Mouse (Mus musculus) kidney, postnatal 0 days (tissue): ENCODE measurements around the gene Zcwpw1. TPM values are rescaled to one million over a fixed set of nuclear protein-coding genes. Genes with fewer than 3 reads are reported as not detected.
A peak's percentile ranks its signal among the peaks of the same experiment; 100 is the strongest.
"Not testable (repeated sequence)": the region's sequence is repeated elsewhere in the genome, so short reads cannot be mapped to it uniquely, and the experiment has no call there.

Experiments
- ATAC-seq: fragments of 200-750 bp; cut with Nextera tagmentation; replicated peaks from 2 replicates; pipeline ENCODE4 v1.8.0; 2017; ENCODE audit warnings: low read depth, moderate number of reproducible peaks, moderate TSS enrichment, moderate library complexity; ENCODE audit not compliant: low FRiP score
- DNase-seq: peaks from one replicate; pipeline ENCODE4 v3.0.0-alpha.2; 2016; ENCODE audit warnings: low spot score
- H3K27ac ChIP-seq: fragments of 300-500 bp; sonication (generic); 2 replicates; pipeline ENCODE4 v1.5.1; 2014; ENCODE audit warnings: mild to moderate bottlenecking
- H3K27me3 ChIP-seq: fragments of 300-500 bp; sonication (generic); 2 replicates; pipeline ENCODE4 v1.6.1; 2014; ENCODE audit warnings: low read length, mixed read lengths; ENCODE audit not compliant: insufficient read depth
- H3K36me3 ChIP-seq: fragments of 300-500 bp; sonication (generic); 2 replicates; pipeline ENCODE4 v1.6.1; 2014; ENCODE audit warnings: low read length, mixed read lengths; ENCODE audit not compliant: insufficient read depth
- H3K4me1 ChIP-seq: fragments of 300-500 bp; sonication (generic); replicated peaks from 2 replicates; pipeline ENCODE4 v1.6.1; 2014; ENCODE audit warnings: antibody characterized with exemption, low read length, mixed read lengths; ENCODE audit not compliant: insufficient read depth
- H3K4me2 ChIP-seq: fragments of 300-500 bp; sonication (generic); 2 replicates; pipeline ENCODE4 v1.6.1; 2014; ENCODE audit warnings: mild to moderate bottlenecking, low read length, moderate library complexity, mixed read lengths
- H3K4me3 ChIP-seq: fragments of 300-500 bp; sonication (generic); replicated peaks from 2 replicates; pipeline ENCODE4 v1.5.1; 2014; ENCODE audit warnings: low read depth, low read length
- H3K9ac ChIP-seq: fragments of 300-500 bp; sonication (generic); 2 replicates; pipeline ENCODE4 v1.6.1; 2014; ENCODE audit warnings: low read depth, low read length
- H3K9me3 ChIP-seq: fragments of 300-500 bp; sonication (generic); replicated peaks from 2 replicates; pipeline ENCODE4 v1.6.1; 2016; ENCODE audit warnings: low read length, inconsistent platforms, mixed read lengths
- CTCF ChIP-seq: IDR thresholded peaks from 2 replicates; pipeline ENCODE4 v1.5.1; 2016; ENCODE audit warnings: antibody characterized with exemption, low read depth, mild to moderate bottlenecking, moderate library complexity
- WGBS: fragments of 180-500 bp; shearing (Covaris S2); extraction: QIAGEN DNeasy Blood & Tissue Kit; methylation state at CpG from one replicate; pipeline ENCODE4 v1.1.7; 2014; 5-methylcytosine and 5-hydroxymethylcytosine counted together
- polyA plus RNA-seq: library from polyadenylated mRNA; unstranded; fragments of >200 nt; fragmentation: Nextera tagmentation; extraction: Ambion mirVana; gene quantifications from 2 replicates; pipeline ENCODE4 v1.2.1, GENCODE M21; 2015

Zcwpw1 gene
- polyA plus RNA-seq, 1 experiment from 2014 or later = 14.5 TPM

DNA sequence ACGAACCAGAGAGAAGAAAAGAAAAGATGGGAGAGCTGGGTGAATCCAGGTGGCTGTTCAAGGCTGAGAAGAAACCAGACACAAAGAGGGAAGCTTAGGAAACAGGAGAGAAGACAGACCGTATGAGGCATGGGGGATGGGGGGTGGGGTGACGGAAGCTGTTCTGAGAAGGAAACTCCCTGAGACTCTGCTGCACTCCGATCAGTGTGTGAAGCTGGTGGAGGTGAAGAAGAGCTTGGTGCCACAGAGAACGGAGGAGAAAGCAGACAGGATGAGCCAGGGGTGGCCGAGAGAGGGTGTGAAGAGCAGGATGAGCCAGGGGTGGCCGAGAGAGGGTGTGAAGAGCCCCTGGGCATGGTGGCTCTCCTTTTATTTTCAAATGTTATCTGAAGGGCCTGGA is 38.8 kb downstream of the Zcwpw1 start:
- ATAC-seq = no peak
- Histone ChIP-seq H3K9ac (no peak overlapping the region), H3K4me3 (no peak overlapping the region), H3K4me1 (no peaks in the 10 kb centered on the region), H3K4me2 (no peak overlapping the region), H3K27me3 (no peaks in the 10 kb centered on the region), H3K36me3 (no peaks in the 10 kb centered on the region), H3K9me3 (no peaks in the 10 kb centered on the region), H3K27ac (no peak overlapping the region)
- DNase-seq = no peak
- TF ChIP-seq CTCF = no peak
- 63% methylated on average over 7 of the region's 7 CpGs for WGBS

DNA sequence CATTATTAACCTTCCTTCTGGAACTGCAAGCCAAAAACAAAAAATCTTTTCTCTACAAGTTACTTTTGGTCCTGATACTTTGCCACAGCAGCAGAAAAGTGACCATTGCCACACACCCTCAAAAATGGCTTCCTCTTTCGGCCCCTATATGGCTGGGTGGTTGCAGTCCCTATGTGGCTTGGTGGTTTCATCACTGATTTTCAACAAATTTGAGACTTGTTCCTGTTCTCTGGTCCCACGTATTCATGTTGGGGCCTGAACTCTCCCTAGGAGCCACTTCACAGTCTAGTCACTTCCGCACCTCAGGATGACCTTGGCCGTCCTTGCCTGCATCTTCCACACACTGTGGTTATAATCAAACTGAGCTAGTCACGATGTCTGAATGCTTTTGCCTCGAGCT is 41.1 kb downstream of the Zcwpw1 start:
- Histone ChIP-seq H3K36me3 (no peaks in the 10 kb centered on the region), H3K4me3 (no peak overlapping the region), H3K9ac (no peak overlapping the region), H3K4me1 (no peaks in the 10 kb centered on the region), H3K27ac (no peak overlapping the region), H3K27me3 (no peaks in the 10 kb centered on the region), H3K4me2 (no peak overlapping the region), H3K9me3 (no peaks in the 10 kb centered on the region)
- TF ChIP-seq CTCF = no peak
- no peak for DNase-seq
- 87% methylated on average over 6 of the region's 6 CpGs for WGBS
- no peak for ATAC-seq

DNA sequence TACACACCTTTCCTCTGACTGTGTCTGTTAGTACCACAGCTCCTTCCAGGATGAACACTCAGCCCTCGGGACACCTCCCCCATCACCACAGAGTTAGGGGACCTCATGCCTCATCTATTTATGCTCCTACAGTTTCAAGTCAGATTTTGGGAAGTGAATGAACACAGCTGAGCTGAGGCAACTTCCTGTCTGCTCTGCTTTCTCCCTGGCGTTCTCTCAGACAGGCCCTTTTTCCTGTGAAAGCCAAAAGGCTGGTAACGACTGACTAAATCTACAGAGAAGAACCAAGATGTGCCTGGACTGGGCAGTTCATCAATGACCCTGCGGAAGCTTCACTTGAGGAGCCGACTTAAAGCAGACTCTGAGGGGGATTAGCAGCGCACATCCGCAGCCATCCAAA is 42.6 kb downstream of the Zcwpw1 start:
- no peak for ATAC-seq
- no peak for TF ChIP-seq CTCF
- Histone ChIP-seq H3K36me3 (no peaks in the 10 kb centered on the region), H3K9me3 (no peaks in the 10 kb centered on the region), H3K9ac (no peak overlapping the region), H3K4me3 (no peak overlapping the region), H3K4me1 (no peaks in the 10 kb centered on the region), H3K27me3 (no peaks in the 10 kb centered on the region), H3K4me2 (no peak overlapping the region), H3K27ac (no peak overlapping the region)
- 69% methylated on average over 7 of the region's 7 CpGs for WGBS
- DNase-seq = peak; percentile 1

DNA sequence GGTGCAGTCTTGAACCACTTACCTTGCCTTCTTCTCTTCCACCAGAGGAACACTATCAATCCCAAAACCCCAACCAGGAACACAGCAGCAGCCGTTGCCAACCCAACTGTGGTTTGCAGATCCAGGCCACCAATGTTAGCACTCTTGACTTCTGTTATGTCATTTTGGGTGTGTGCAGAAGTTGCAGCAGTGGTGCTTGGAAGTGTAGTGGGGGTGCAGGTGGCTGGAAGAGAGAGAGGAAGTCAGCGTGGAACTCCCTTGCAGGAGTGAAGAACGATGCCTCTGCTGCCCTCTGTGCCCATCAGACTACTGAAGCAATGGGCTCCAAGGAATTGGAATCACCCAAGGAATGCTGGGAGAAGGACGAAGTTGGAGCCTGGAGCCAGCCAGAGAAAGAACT is 43.5 kb downstream of the Zcwpw1 start:
- Histone ChIP-seq H3K4me1 (no peaks in the 10 kb centered on the region), H3K9ac (no peak overlapping the region), H3K27ac (no peak overlapping the region), H3K4me3 (no peak overlapping the region), H3K9me3 (no peaks in the 10 kb centered on the region), H3K27me3 (no peaks in the 10 kb centered on the region), H3K4me2 (no peak overlapping the region), H3K36me3 (no peaks in the 10 kb centered on the region)
- WGBS = 80% methylated on average over 4 of the region's 4 CpGs
- TF ChIP-seq CTCF = no peak
- ATAC-seq (no peak), DNase-seq (no peak)

DNA sequence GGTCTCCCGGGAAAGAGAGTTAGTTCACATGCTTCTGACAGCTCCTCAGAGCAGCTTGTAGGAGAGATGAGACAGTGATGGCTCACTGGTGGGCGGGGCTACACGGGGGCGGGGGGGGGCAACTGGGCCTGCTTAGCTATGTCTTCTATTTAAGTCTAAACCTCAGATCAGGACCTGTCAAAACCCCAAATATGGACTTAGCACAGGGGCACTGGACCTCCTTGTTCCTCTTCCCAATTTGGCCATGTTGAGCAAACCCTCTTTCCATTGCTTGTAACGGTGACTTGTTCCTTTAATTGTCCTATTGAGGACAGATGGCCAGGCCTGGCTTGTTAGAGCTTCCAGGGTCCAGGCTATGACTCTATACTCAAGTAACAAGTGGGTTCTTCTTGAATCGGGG is 43.9 kb downstream of the Zcwpw1 start:
- Histone ChIP-seq H3K9ac (no peak overlapping the region), H3K36me3 (no peaks in the 10 kb centered on the region), H3K4me3 (no peak overlapping the region), H3K27ac (no peak overlapping the region), H3K9me3 (no peaks in the 10 kb centered on the region), H3K4me1 (no peaks in the 10 kb centered on the region), H3K4me2 (no peak overlapping the region), H3K27me3 (no peaks in the 10 kb centered on the region)
- ATAC-seq (no peak), DNase-seq (no peak)
- 74% methylated on average over 6 of the region's 6 CpGs for WGBS
- no peak for TF ChIP-seq CTCF

DNA sequence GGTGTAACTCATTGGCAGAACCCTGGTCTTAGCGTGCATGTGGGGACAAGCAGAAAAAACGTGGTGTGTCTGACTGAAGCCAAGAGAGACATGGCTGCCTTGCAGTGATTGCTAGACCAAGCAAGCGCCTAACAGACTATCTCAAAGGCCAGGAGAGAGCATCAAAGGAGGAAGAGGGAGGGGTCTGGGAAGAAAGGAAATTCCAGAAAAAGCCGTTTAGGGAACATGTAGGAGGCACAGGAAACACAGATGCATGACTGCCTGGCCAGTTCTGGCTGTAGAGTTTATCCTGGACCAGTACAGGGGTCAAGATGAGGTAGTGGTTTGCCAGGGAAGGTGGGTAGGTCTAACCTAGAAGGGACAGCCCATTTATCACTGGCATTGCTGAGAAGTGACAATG is 45.9 kb downstream of the Zcwpw1 start:
- H3K9me3 ChIP-seq = no peaks in the 10 kb centered on the region
- DNase-seq = peak; percentile 52
- no peak overlapping the region for H3K4me2 ChIP-seq
- no peak for ATAC-seq
- TF ChIP-seq CTCF = no peak
- H3K27ac ChIP-seq = no peak overlapping the region
- WGBS = 29% methylated on average over 4 of the region's 4 CpGs
- H3K9ac ChIP-seq = no peak overlapping the region
- no peaks in the 10 kb centered on the region for H3K27me3 ChIP-seq
- no peak overlapping the region for H3K4me3 ChIP-seq
- no peaks in the 10 kb centered on the region for H3K36me3 ChIP-seq
- no peaks in the 10 kb centered on the region for H3K4me1 ChIP-seq

DNA sequence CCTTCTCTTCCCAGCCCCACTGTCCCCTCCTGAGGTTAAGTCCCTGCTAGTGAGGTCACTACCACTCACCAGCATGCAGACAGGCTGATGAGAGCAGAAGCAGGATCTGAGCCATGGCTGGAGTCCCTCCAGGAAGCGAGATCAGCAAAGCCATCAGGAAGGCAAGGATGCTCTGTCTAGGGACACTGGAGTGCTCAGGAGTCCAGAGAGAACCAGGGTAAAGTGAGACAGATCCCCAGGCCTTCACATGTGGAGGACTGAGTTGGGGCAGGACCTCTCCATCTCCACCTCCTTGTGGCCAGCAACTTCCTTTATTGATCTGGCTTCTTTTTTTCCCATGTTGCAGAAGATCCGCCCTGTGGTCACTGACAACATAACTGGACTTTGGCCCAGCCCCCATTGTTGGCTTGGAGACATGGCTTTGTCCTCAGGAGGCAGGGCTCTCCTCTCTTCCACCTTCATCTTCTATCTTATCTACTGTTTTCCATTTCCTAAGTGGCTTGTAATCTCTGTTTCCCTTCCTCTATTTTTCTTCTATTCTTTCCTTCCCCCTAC is 48.4 kb downstream of the Zcwpw1 start, which contains the start of gene Pilra:
TSS of gene Pilra (minus strand) at position 316 of the 555 bp plus-strand sequence.
- H3K27ac ChIP-seq, H3K36me3 ChIP-seq, H3K9me3 ChIP-seq, H3K4me1 ChIP-seq, H3K4me3 ChIP-seq, H3K9ac ChIP-seq, DNase-seq, ATAC-seq, H3K27me3 ChIP-seq, H3K4me2 ChIP-seq: not testable (repeated sequence)
- WGBS = 69% methylated on average over 1 of the region's 2 CpGs
